Mouse (Mus musculus) stomach, embryonic 14.5 days (tissue): ENCODE measurements at regions not wholly inside any gene's neighbourhood (a gene's known extent, or its start where the extent isn't known, plus 50 kb on each side); places are given as distances from the start of the nearest gene placed in this dataset.

Source experiments
- ATAC-seq: fragments of 200-750 bp; cut with Nextera tagmentation; 2 replicates; pipeline ENCODE4 v1.8.0; 2017; ENCODE audit warnings: low read depth, moderate TSS enrichment; ENCODE audit not compliant: insufficient number of reproducible peaks, insufficient read depth, low FRiP score
- H3K27ac ChIP-seq: fragments of 300-500 bp; sonication (generic); 2 replicates; pipeline ENCODE4 v1.5.1; 2014; ENCODE audit warnings: mild to moderate bottlenecking, low read length, moderate library complexity, mixed read lengths
- H3K27me3 ChIP-seq: fragments of 300-500 bp; sonication (generic); 2 replicates; pipeline ENCODE4 v1.6.1; 2014; ENCODE audit warnings: low read length, control low read depth, mixed read lengths; ENCODE audit not compliant: control insufficient read depth, insufficient read depth
- H3K36me3 ChIP-seq: fragments of 300-500 bp; sonication (generic); 2 replicates; pipeline ENCODE4 v1.6.1; 2014; ENCODE audit warnings: mild to moderate bottlenecking, control low read depth, low read length, moderate library complexity, mixed read lengths; ENCODE audit not compliant: control insufficient read depth, insufficient read depth
- H3K4me1 ChIP-seq: fragments of 300-500 bp; sonication (generic); 2 replicates; pipeline ENCODE4 v1.6.1; 2014; ENCODE audit warnings: low read length, control low read depth, mixed read lengths; ENCODE audit not compliant: control insufficient read depth, insufficient read depth
- H3K4me2 ChIP-seq: fragments of 300-500 bp; sonication (generic); replicated peaks from 2 replicates; pipeline ENCODE4 v1.6.1; 2014; ENCODE audit warnings: low read depth, low read length, control low read depth
- H3K4me3 ChIP-seq: fragments of 300-500 bp; sonication (generic); 2 replicates; pipeline ENCODE4 v1.5.1; 2014; ENCODE audit warnings: low read depth, low read length, control low read depth
- H3K9ac ChIP-seq: fragments of 300-500 bp; sonication (generic); replicated peaks from 2 replicates; pipeline ENCODE4 v1.6.1; 2014; ENCODE audit warnings: low read depth, mild to moderate bottlenecking, control low read depth, low read length, moderate library complexity, mixed read lengths
- H3K9me3 ChIP-seq: fragments of 300-500 bp; sonication (generic); 2 replicates; pipeline ENCODE4 v1.6.1; 2016; ENCODE audit warnings: low read depth, low read length, control low read depth; ENCODE audit not compliant: control insufficient read depth
- WGBS: fragments of 180-500 bp; shearing (Covaris S2); extraction: QIAGEN DNeasy Blood & Tissue Kit; methylation state at CpG from one replicate; pipeline ENCODE4 v1.1.7; 2014; 5-methylcytosine and 5-hydroxymethylcytosine counted together

- no peak for ATAC-seq
- Histone ChIP-seq H3K27me3 (no peaks in the 10 kb centered on the region), H3K36me3 (no peaks in the 10 kb centered on the region), H3K9me3 (no peaks in the 10 kb centered on the region), H3K4me1 (no peaks in the 10 kb centered on the region), H3K9ac (no peak overlapping the region), H3K4me2 (no peak overlapping the region), H3K4me3 (no peak overlapping the region), H3K27ac (0 out of 2 replicates have a peak overlapping the region, but pooled peaks have one; percentile 36)
- WGBS: 79% methylated on average over 8 of the region's 8 CpGs
These were observed 137.4 kb upstream of the Rap1b start for GRCm38 (mm10) chr10:117983271-117983670.

- no peaks in the 10 kb centered on the region for H3K36me3 ChIP-seq
- no peak overlapping the region for H3K4me2 ChIP-seq
- H3K4me3 ChIP-seq: no peak overlapping the region
- H3K27me3 ChIP-seq: no peaks in the 10 kb centered on the region
- no peaks in the 10 kb centered on the region for H3K9me3 ChIP-seq
- no peak for ATAC-seq
- no peak overlapping the region for H3K27ac ChIP-seq
- no peak overlapping the region for H3K9ac ChIP-seq
- WGBS: 83% methylated on average over 15 of the region's 15 CpGs
- H3K4me1 ChIP-seq: no peaks in the 10 kb centered on the region
These were observed 139.2 kb upstream of the Rap1b start for GRCm38 (mm10) chr10:117984784-117985602.

GRCm38 (mm10) chr10:117987620-117988019 is 141.8 kb upstream of the Rap1b start:
- no peak for ATAC-seq
- 44% methylated on average over 6 of the region's 6 CpGs for WGBS

GRCm38 (mm10) chr10:117988076-117988475 is 142.2 kb upstream of the Rap1b start:
- WGBS: 69% methylated on average over 5 of the region's 5 CpGs
- Histone ChIP-seq H3K4me2 (no peak overlapping the region), H3K4me1 (no peaks in the 10 kb centered on the region), H3K9me3 (no peaks in the 10 kb centered on the region), H3K36me3 (no peaks in the 10 kb centered on the region), H3K9ac (no peak overlapping the region), H3K27ac (no peak overlapping the region), H3K4me3 (no peak overlapping the region), H3K27me3 (no peaks in the 10 kb centered on the region)
- ATAC-seq: no peak

More at GRCm38 (mm10) chr10:117987620-117988019, 141.8 kb upstream of the Rap1b start:
- Histone ChIP-seq H3K4me3 (no peak overlapping the region), H3K27ac (no peak overlapping the region), H3K36me3 (no peaks in the 10 kb centered on the region), H3K27me3 (no peaks in the 10 kb centered on the region), H3K9me3 (no peaks in the 10 kb centered on the region), H3K4me2 (no peak overlapping the region), H3K9ac (no peak overlapping the region), H3K4me1 (no peaks in the 10 kb centered on the region)

GRCm38 (mm10) chr10:117991176-117991575 is 145.3 kb upstream of the Rap1b start:
- H3K4me3 ChIP-seq: no peak overlapping the region
- H3K9me3 ChIP-seq: no peaks in the 10 kb centered on the region
- no peak overlapping the region for H3K4me2 ChIP-seq
- H3K27ac ChIP-seq: no peak overlapping the region
- WGBS: 75% methylated on average over 1 of the region's 1 CpGs
- H3K4me1 ChIP-seq: no peaks in the 10 kb centered on the region
- no peak for ATAC-seq
- H3K27me3 ChIP-seq: no peaks in the 10 kb centered on the region
- H3K9ac ChIP-seq: no peak overlapping the region
- H3K36me3 ChIP-seq: no peaks in the 10 kb centered on the region

GRCm38 (mm10) chr10:117992317-117992716 is 146.5 kb upstream of the Rap1b start:
- Histone ChIP-seq H3K4me3 (no peak overlapping the region), H3K4me1 (no peaks in the 10 kb centered on the region), H3K27ac (no peak overlapping the region), H3K4me2 (no peak overlapping the region), H3K9ac (no peak overlapping the region), H3K36me3 (no peaks in the 10 kb centered on the region), H3K27me3 (no peaks in the 10 kb centered on the region), H3K9me3 (no peaks in the 10 kb centered on the region)
- 81% methylated on average over 9 of the region's 9 CpGs for WGBS
- no peak for ATAC-seq

GRCm38 (mm10) chr10:117993809-117994208 is 147.8 kb upstream of the Mdm1 start:
- no peak overlapping the region for H3K9ac ChIP-seq

GRCm38 (mm10) chr10:117994768-117995167 is 146.8 kb upstream of the Mdm1 start:
- H3K9me3 ChIP-seq: no peaks in the 10 kb centered on the region
- ATAC-seq: no peak
- WGBS: 80% methylated on average over 9 of the region's 9 CpGs
- no peaks in the 10 kb centered on the region for H3K27me3 ChIP-seq
- no peaks in the 10 kb centered on the region for H3K4me1 ChIP-seq
- no peak overlapping the region for H3K9ac ChIP-seq
- no peaks in the 10 kb centered on the region for H3K36me3 ChIP-seq
- no peak overlapping the region for H3K4me2 ChIP-seq
- H3K27ac ChIP-seq: no peak overlapping the region
- no peak overlapping the region for H3K4me3 ChIP-seq

More at GRCm38 (mm10) chr10:117993809-117994208, 147.8 kb upstream of the Mdm1 start:
- Histone ChIP-seq H3K36me3 (no peaks in the 10 kb centered on the region), H3K27me3 (no peaks in the 10 kb centered on the region), H3K4me3 (no peak overlapping the region), H3K4me2 (no peak overlapping the region), H3K27ac (no peak overlapping the region), H3K9me3 (no peaks in the 10 kb centered on the region), H3K4me1 (no peaks in the 10 kb centered on the region)
- WGBS: 92% methylated on average over 3 of the region's 3 CpGs
- no peak for ATAC-seq

GRCm38 (mm10) chr10:117997796-117998195 is 143.8 kb upstream of the Mdm1 start:
- Histone ChIP-seq H3K27me3 (no peaks in the 10 kb centered on the region), H3K4me1 (no peaks in the 10 kb centered on the region), H3K9me3 (no peaks in the 10 kb centered on the region), H3K36me3 (no peaks in the 10 kb centered on the region), H3K4me3 (no peak overlapping the region), H3K9ac (no peak overlapping the region), H3K27ac (no peak overlapping the region), H3K4me2 (no peak overlapping the region)
- ATAC-seq: no peak
- WGBS: 75% methylated on average over 5 of the region's 5 CpGs
